Mouse (Mus musculus) frontal cortex, adult 2 months (tissue): ENCODE results near the gene Elmsan1. TPM values are rescaled to one million over a fixed set of nuclear protein-coding genes. Genes with fewer than 3 reads are reported as not detected.

Experiments
- DNase-seq, 2 experiments: peaks; one replicate each; pipeline ENCODE4 v3.0.0; 2022; ENCODE audit warnings: low spot score in 1 of 2; ENCODE audit errors: extremely low spot score in 1 of 2
- polyA plus RNA-seq: library from polyadenylated mRNA; depleted of rRNA; stranded (reverse); fragments of >200 nt; gene quantifications from 2 replicates; pipeline ENCODE4 v1.2.3, GENCODE M21; 2012

Elmsan1 gene
- polyA plus RNA-seq, 1 experiment, result 8.7 TPM

- DNase-seq, result no peak
Measured at GRCm38 (mm10) chr12:84153414-84153813, 65.3 kb downstream of the Elmsan1 start.

DNA sequence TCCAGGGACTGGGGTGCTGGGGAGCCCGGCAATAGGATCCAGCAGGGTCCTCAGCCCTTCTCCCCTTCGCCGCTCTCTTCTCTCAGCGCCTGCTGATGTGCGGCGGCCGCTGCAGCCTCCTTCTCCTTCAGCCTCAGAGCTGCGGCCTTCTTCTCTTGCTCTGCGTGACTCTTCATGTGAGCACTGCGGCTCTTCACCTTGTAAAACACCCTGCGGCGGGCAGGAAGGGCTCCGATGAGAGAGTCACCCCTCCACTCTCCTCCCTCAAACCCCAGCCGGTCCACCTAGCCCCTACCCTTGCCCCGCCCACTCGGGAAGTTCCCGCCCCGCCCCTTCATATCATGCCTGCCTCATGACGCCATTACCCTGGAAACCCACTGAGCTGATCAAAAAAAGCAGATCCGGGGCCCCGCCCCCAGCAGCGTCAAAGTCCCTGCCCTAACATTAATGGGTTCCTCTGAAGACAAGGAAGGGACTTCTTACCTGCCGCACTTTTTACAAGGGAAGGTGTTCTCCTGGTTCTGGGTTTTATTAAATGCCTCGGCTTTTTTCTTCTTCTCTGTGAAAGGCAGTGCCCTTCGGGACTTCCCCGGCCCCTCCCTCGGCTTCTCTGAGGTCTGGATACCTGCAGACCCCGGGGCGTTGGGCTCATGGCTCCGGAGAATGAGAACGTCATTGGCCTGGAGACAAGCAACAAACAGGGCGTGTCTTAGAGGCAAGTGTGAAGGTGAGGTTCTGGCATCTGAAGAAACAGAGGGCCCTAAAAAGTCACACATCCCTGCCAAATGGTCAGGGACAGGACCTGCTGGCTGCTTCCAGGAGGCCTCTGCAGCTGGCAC lies 66.1 kb downstream of the Elmsan1 start:
- no peak for DNase-seq

GRCm38 (mm10) chr12:84151911-84152310 lies 66.8 kb downstream of the Elmsan1 start:
- no peak for DNase-seq

DNA sequence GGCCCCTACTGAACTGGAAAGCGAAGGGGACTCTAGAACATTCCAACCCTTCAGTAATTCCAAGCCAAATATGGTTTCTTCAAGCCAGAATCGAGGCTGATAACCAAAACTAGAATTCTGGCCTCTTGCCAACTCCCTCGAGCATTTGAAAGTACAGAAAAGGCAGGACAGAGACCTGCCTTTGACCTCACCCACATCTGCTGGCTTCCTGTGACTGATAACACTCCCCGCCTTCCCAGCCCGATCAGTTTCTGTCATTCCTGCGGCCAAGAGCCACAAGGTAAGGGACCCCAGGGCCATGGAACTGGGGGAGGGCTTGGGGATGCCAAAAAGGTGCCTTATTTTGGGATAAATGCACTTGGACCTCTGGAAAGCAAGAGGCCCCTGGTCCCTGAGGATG lies 67.7 kb downstream of the Elmsan1 start:
- no peak for DNase-seq

DNA sequence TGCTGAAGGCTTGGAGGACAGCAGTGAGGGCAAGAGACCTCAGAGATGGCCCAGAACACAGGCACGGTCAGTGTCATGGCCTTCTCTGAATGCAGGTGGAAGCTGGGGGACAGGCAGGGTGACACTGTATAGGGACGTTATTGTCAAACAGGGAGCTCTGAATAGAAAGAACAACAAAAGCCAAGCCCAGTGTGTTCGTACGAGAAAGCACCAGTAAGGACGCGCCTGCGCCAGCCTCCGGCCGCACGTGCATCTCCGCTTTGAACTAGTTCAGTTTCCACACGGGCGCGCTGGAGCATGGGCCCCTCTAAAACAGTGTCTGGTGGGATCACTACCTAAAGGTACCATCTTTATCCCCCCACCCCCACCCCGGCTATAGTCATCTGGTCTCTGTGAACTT lies 68.7 kb downstream of the Elmsan1 start:
- DNase-seq, result no peak

DNA sequence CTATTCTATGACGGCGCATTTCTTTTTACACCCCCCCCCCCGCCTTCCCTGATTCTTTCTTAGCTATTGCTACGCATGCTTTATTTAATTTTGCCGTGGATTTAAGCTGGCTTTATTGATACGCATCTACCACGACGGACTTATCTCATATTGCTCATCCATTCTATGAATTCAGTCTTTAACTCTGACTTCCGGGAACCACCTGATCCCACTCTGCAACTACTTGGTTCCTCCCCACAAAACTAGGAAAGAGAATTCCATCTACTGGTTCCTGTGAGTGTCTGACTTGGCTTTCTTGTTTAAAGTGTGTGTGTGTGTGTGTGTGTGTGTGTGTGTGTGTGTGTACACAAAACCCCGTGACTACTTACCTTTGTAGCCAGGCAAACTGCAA lies 70.1 kb downstream of the Elmsan1 start:
- no peak for DNase-seq

DNA sequence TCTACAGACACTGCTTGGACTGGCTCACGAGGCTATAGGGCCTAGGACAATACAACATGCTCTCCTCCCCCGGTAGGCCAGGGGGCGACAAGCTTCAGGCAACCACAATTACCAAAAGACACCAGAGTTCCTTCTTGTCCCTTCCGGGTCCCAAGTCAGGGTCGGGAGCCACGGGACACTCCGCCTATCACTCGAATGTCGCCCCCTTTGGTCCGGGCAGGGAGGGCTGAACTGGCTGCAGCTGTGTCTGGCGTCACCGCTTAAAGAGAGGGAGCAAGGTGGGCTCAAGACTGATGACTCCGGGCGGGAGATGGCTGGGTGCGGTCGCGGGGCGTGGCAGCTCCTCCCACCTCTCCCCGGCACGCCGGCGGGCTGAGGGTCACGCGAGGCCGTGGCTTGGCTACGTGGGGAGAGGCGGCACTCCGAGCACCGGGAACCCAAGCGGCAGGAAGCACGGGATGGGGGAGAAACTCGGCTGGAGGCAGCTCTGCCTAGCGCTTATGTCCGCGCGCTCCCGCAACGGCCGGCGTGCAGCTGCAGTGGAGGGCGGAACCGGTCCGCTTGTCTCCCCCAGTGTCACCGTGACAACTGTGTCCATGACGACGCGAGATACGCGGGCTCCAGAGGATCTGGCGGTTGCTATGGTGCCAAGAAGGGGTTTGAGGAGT lies 70.6 kb downstream of the Elmsan1 start, which contains the start of gene Pnma1:
Gene Pnma1, minus strand, starts transcription at position 536 of the 668 bp plus-strand sequence.
- peak; percentile 67 to 84 for DNase-seq

GRCm38 (mm10) chr12:84142281-84143050 lies 76.2 kb downstream of the Elmsan1 start:
- DNase-seq, result no peak

DNA sequence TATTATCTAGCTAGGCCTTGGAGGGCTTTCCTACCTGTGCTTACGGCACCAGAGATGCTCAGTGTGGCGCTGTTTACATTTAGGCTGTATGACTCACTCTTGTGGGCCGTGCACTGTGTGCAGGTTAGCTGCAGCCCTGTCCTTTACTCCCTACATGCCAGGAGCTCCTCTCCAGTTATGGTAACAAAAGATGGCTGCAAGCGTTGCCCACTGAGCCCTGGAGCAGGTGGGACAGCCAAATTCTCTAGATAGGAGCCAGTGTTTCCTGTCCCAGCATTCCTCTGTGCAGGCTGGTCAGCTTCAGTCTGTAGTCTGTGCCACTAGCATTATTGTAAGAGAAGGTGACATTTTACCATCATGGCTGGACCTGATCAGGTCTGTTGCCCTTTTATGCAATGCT lies 77.4 kb downstream of the Elmsan1 start:
- no peak for DNase-seq

DNA sequence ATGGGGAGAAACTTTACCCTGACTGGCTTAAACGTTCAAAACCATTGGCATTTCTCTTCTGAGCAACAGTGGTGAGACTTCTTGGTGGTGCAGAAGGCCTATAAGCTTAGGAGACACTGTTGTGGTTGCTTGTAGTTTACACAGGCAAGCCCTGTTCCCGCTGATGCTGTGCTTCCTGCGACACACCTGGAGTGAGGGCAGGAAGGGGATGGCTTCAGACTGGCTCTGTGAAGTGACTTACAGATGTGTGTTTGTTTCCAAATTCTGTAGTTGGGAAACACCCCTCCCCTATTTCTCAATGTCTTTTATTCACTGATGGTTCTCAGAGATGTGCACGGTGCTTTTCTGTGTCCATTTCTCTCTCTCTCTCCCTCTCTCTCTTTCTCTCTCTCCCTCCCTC lies 78.5 kb downstream of the Elmsan1 start:
- DNase-seq, result no peak

DNA sequence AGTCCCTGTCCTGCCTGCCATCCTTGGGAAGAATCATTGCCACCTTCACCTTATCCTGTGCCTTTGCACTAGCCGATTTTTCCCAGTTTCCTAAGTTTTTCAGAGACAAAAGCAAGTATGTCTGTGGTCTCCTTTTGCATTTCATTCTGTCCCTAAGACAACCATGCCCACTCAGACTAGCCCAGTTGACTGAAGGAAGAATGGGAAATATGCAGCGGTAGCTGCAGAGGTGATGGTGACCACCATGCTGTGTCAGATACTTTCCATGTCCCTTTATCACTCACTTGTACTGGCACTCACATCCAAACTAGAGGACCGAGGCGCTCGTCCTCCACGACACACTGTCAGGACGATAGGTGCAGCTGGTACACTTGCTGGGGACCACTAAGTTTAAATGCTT lies 81.5 kb downstream of the Elmsan1 start:
- DNase-seq, result no peak

- no peak for DNase-seq
Measured at GRCm38 (mm10) chr12:84132265-84132664, 86.4 kb downstream of the Elmsan1 start.

- no peak for DNase-seq
Measured at GRCm38 (mm10) chr12:84129931-84130330, 88.8 kb downstream of the Elmsan1 start.

GRCm38 (mm10) chr12:84128576-84128975 lies 90.1 kb downstream of the Elmsan1 start:
- no peak for DNase-seq

GRCm38 (mm10) chr12:84126899-84127298 lies 91.8 kb downstream of the Elmsan1 start:
- DNase-seq, result no peak

GRCm38 (mm10) chr12:84125892-84126291 lies 92.8 kb downstream of the Elmsan1 start:
- no peak for DNase-seq

GRCm38 (mm10) chr12:84119584-84119983 lies 99.1 kb downstream of the Elmsan1 start:
- no peak for DNase-seq

DNA sequence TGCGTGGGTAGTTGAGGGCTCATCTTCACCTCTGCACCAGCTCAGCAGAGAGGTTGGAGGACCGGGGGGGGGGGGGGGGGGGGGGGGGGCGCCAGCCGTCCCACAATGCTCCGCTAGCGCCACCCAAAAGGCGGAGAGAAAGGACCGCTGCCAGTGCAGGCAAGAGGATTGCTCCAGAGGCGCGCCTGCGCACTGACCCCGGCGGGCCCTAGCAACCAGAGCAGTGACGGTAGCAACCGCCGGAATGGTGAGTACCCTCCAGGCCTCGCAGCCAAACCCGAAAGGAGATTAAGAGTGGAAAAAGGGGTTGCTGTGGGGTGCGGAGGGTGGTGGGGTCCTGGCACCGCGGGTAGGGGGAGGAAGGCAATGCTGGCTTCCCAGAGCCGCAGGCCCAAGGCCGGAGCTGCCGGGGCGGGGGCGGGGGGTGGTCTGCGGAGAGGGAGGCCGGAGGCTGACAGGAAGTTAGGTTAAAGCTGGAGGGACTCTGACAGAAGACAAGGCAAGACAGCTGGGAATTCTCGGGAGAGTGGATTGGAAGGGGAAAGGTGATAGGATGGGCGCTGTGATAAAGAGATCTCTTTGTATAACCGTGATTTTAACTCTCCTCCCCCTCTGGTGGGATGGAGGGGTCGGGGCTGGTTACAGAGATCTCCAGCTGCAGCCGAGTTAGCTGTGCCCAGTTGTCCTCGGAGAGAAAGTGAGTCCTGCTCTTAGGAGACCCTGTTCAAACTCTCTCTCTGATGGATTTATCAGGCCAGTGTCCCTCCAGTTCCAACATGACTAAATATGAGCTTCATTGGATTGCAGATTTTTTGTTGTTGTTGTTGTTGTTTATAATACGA lies 104.3 kb downstream of the Elmsan1 start, which contains the start of gene Dnal1:
Gene Dnal1, plus strand, starts transcription at position 214 of the 842 bp plus-strand sequence.
- peak; percentile 73 to 90 for DNase-seq

DNA sequence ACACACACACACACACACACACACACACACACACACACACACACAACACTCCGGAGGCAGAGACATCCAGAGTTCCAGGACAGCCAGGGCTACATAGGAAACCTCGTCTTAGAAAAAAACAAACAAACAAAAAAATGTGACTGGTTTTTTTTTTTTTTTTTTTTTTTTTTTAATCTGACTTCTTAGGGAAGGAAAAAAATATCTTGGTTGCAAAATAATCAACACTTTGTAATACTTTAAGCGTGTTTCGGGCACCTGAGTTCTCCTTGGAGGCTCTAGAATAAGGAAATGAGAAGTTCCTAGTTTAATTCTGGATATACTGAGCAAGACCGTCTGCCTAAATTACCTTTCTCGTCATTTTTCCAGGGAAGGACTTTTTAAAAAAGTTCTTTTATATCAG lies 105.0 kb downstream of the Elmsan1 start:
- DNase-seq, result no peak

- DNase-seq, result no peak
Measured at GRCm38 (mm10) chr12:84110814-84111213, 107.9 kb downstream of the Elmsan1 start.
